Mouse (Mus musculus) olfactory bulb, adult 2 months (tissue): Measurements from ENCODE around the gene Pms1.

ENCODE experiments used
- CTCF ChIP-seq: fragments of 200-500 bp; IDR thresholded peaks from 2 replicates; pipeline ENCODE4 v1.5.1; 2012; ENCODE audit warnings: low read depth, mild to moderate bottlenecking, low read length, moderate library complexity; ENCODE audit not compliant: insufficient read depth
- POLR2A ChIP-seq: fragments of 200-500 bp; IDR thresholded peaks from 2 replicates; pipeline ENCODE4 v1.6.1; 2012; ENCODE audit warnings: mild to moderate bottlenecking, low read depth, low read length, moderate library complexity; ENCODE audit not compliant: insufficient read depth

GRCm38 (mm10) chr1:53335465-53335864, 38.6 kb upstream of the Pms1 start:
- TF ChIP-seq CTCF (no peak), POLR2A (no peak)
